Mouse (Mus musculus) brain, embryonic 14.5 days (tissue): Measurements from ENCODE around the gene Ccl21a. TPM values are rescaled to one million over a fixed set of nuclear protein-coding genes. Genes with fewer than 3 reads are reported as not detected.
"Not testable (repeated sequence)": the region's sequence is repeated elsewhere in the genome, so short reads cannot be mapped to it uniquely, and the experiment has no call there.

Experiments used
- DNase-seq: peaks from one replicate; pipeline ENCODE4 v3.0.0-alpha.2; 2011; ENCODE audit warnings: low read depth
- polyA plus RNA-seq: library from polyadenylated mRNA; depleted of rRNA; stranded (reverse); fragments of >200 nt; gene quantifications from 2 replicates; pipeline ENCODE4 v1.2.3, GENCODE M21; 2012; rRNA removed

Gene Ccl21a
- polyA plus RNA-seq = 1.9 and 2.2 TPM in 2 replicates

GRCm38 (mm10) chr4:42773893-42774292 lies at the start of gene Ccl21a:
Ccl21a (minus strand) TSS chr4:42773993.
- not testable (repeated sequence) for DNase-seq

GRCm38 (mm10) chr4:42756477-42756876 lies 17.3 kb downstream of the Ccl21a start, which contains the start of gene Ccl19:
Ccl19 (minus strand) TSS chr4:42756577.
- DNase-seq = not testable (repeated sequence)

DNA sequence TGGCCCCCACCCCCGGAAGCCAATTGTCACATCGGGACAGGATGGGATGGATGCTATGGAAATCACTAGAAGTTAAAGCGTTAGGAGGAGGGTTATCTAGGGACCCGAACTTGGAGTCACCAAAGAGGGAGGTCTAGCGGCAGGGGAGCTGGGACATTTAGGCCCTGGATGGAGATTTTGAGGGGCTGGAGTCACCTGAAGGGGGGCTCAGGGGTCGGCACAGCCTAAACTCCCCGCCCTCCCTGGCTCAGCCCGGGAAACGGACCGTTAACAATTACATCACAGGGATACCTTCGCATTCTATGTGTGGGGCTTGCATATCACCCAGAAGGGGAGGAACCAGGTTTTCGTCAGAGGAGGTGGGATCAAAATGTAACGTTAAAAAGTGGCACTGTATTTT lies 38.5 kb downstream of the Ccl21a start, which contains the start of gene 4930578G10Rik:
Gene 4930578G10Rik (plus strand): TSS at position 301 of the 400 bp plus-strand sequence.
- not testable (repeated sequence) for DNase-seq

Other genes with a start within 250 kb of the Ccl21a start
- gene Fam205a2, start 245.8 kb downstream of the Ccl21a start, polyA plus RNA-seq = 1.1 TPM in 1 of 2 replicates, not detected in the other
- not detected in 2 replicates for gene Gm10591, start 161.8 kb downstream of the Ccl21a start, polyA plus RNA-seq
- gene Gm2564, start 144.3 kb downstream of the Ccl21a start, polyA plus RNA-seq = 0.13 TPM in 1 of 2 replicates, not detected in the other
- not detected in 2 replicates for gene Ccl27b, start 118.7 kb downstream of the Ccl21a start, polyA plus RNA-seq
- gene Il11ra2, start 112.1 kb downstream of the Ccl21a start, polyA plus RNA-seq = 0.10 and 0.13 TPM in 2 replicates
- gene 4930578G10Rik, start 38.4 kb downstream of the Ccl21a start, polyA plus RNA-seq = 0.19 and 0.23 TPM in 2 replicates
- gene Ccl19, start 17.4 kb downstream of the Ccl21a start, polyA plus RNA-seq = not detected in 2 replicates
- gene Fam205a1, start 79.9 kb upstream of the Ccl21a start, polyA plus RNA-seq = 0.03 TPM in 1 of 2 replicates, not detected in the other
- 0.01 and 0.05 TPM in 2 replicates for gene Gm12394, start 82.8 kb upstream of the Ccl21a start, polyA plus RNA-seq
- gene Fam205c, start 100.2 kb upstream of the Ccl21a start, polyA plus RNA-seq = not detected in 2 replicates
- 42.3 and 58.2 TPM in 2 replicates for gene Phf24, start 142.7 kb upstream of the Ccl21a start, polyA plus RNA-seq
- 72.1 and 101 TPM in 2 replicates for gene Dnajb5, start 175.8 kb upstream of the Ccl21a start, polyA plus RNA-seq
- not detected in 2 replicates for gene 1700022I11Rik, start 195.6 kb upstream of the Ccl21a start, polyA plus RNA-seq
- 203 and 264 TPM in 2 replicates for gene Vcp, start 226.5 kb upstream of the Ccl21a start, polyA plus RNA-seq
- gene Fancg, start 236.5 kb upstream of the Ccl21a start, polyA plus RNA-seq = 26.9 and 44.7 TPM in 2 replicates